Mouse (Mus musculus) hindbrain, embryonic 14.5 days (tissue): ENCODE results near the gene Smyd5. TPM values are rescaled to one million over a fixed set of nuclear protein-coding genes. Genes with fewer than 3 reads are reported as not detected.

Experiments
- ATAC-seq: fragments of 200-750 bp; cut with Nextera tagmentation; 2 replicates; pipeline ENCODE4 v1.8.0; 2017; ENCODE audit warnings: moderate number of reproducible peaks, mild to moderate bottlenecking, moderate TSS enrichment, moderate library complexity; ENCODE audit not compliant: low FRiP score
- DNase-seq: peaks from one replicate; pipeline ENCODE4 v3.0.0-alpha.2; 2015; ENCODE audit warnings: low spot score
- H3K27ac ChIP-seq: fragments of 300-500 bp; sonication (generic); 2 replicates; pipeline ENCODE4 v1.5.1; 2014; ENCODE audit warnings: mild to moderate bottlenecking, moderate library complexity
- H3K27me3 ChIP-seq: fragments of 300-500 bp; sonication (generic); 2 replicates; pipeline ENCODE4 v1.6.1; 2014; ENCODE audit warnings: mild to moderate bottlenecking, low read length, mixed read lengths; ENCODE audit not compliant: control insufficient read depth, insufficient read depth
- H3K36me3 ChIP-seq: fragments of 300-500 bp; sonication (generic); replicated peaks from 2 replicates; pipeline ENCODE4 v1.6.1; 2014; ENCODE audit not compliant: control insufficient read depth, insufficient read depth
- H3K4me1 ChIP-seq: fragments of 300-500 bp; sonication (generic); replicated peaks from 2 replicates; pipeline ENCODE4 v1.6.1; 2014; ENCODE audit warnings: antibody characterized with exemption, low read length, mixed read lengths; ENCODE audit not compliant: control insufficient read depth, insufficient read depth
- H3K4me2 ChIP-seq: fragments of 300-500 bp; sonication (generic); replicated peaks from 2 replicates; pipeline ENCODE4 v1.6.1; 2014; ENCODE audit warnings: mild to moderate bottlenecking, moderate library complexity
- H3K4me3 ChIP-seq: fragments of 300-500 bp; sonication (generic); replicated peaks from 2 replicates; pipeline ENCODE4 v1.5.1; 2014; ENCODE audit warnings: mild to moderate bottlenecking, low read length
- H3K9ac ChIP-seq: fragments of 300-500 bp; sonication (generic); 2 replicates; pipeline ENCODE4 v1.6.1; 2014
- H3K9me3 ChIP-seq: fragments of 300-500 bp; sonication (generic); 2 replicates; pipeline ENCODE4 v1.6.1; 2016; ENCODE audit warnings: low read length; ENCODE audit not compliant: control insufficient read depth
- WGBS: fragments of 180-500 bp; shearing (Covaris S2); extraction: QIAGEN DNeasy Blood & Tissue Kit; methylation state at CpG from one replicate; pipeline ENCODE4 v1.1.7; 2014; 5-methylcytosine and 5-hydroxymethylcytosine counted together
- polyA plus RNA-seq: library from polyadenylated mRNA; unstranded; fragments of >200 nt; fragmentation: Nextera tagmentation; extraction: Ambion mirVana; gene quantifications from 2 replicates; pipeline ENCODE4 v1.2.1, GENCODE M21; 2014

Gene Smyd5
- polyA plus RNA-seq, 1 experiment from 2014 or later, result 58.8 TPM

- no peak overlapping the region for H3K4me2 ChIP-seq
- H3K27ac ChIP-seq, result no peak overlapping the region
- no peaks in the 10 kb centered on the region for H3K9me3 ChIP-seq
- no peak for DNase-seq
- peaks cover 23% of the 10 kb centered on the region for H3K27me3 ChIP-seq
- peaks cover 11% of the 10 kb centered on the region for H3K4me1 ChIP-seq
- no peak for ATAC-seq
- H3K9ac ChIP-seq, result no peak overlapping the region
- peaks cover 24% of the 10 kb centered on the region for H3K36me3 ChIP-seq
- WGBS, result 83% methylated on average over 5 of the region's 5 CpGs
- no peak overlapping the region for H3K4me3 ChIP-seq
Observed at GRCm38 (mm10) chr6:85479979-85480378, 48.2 kb downstream of the Smyd5 start.

DNA sequence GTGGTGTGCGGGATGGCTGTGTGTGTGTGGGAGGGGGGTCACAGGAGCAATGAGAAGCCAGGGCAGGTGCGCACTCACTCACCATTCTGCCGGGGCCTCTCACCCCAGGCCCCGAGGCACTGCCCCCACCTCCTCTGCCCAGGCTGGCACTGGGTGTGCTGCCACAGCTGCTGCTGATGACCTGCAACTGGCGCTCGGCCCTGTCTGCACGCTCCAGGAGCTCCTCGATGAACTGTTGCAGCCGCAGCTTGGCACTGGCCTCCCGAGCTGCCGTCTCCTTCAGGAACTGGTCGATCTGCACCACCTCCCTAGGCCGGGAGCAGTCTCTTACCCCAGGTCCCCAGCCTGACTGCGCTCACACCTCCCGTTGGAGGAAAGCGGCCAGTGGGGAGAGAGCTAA lies 48.9 kb downstream of the Smyd5 start:
- Histone ChIP-seq H3K9me3 (no peaks in the 10 kb centered on the region), H3K9ac (no peak overlapping the region), H3K36me3 (peaks cover 17% of the 10 kb centered on the region), H3K4me2 (no peak overlapping the region), H3K27me3 (peaks cover 30% of the 10 kb centered on the region), H3K27ac (no peak overlapping the region), H3K4me1 (peaks cover 11% of the 10 kb centered on the region), H3K4me3 (no peak overlapping the region)
- ATAC-seq (peak; percentile 35; the same call in 1 of the 2 replicates), DNase-seq (no peak)
- 59% methylated on average over 16 of the region's 16 CpGs for WGBS

GRCm38 (mm10) chr6:85483843-85484721 lies 52.3 kb downstream of the Smyd5 start:
- Histone ChIP-seq H3K4me2 (peak overlapping the region; percentile 51), H3K4me3 (peak overlapping the region; percentile 32), H3K27me3 (peaks cover 45% of the 10 kb centered on the region), H3K9ac (peak overlapping the region; percentile 45), H3K9me3 (no peaks in the 10 kb centered on the region), H3K27ac (no peak overlapping the region), H3K36me3 (peaks cover 9% of the 10 kb centered on the region; the same call in 1 of the 2 replicates), H3K4me1 (peaks cover 11% of the 10 kb centered on the region)
- 3% methylated on average over 92 of the region's 92 CpGs for WGBS
- no peak for DNase-seq
- 0 out of 2 replicates have a peak, but pooled peaks have one; percentile 32 for ATAC-seq

- DNase-seq (no peak), ATAC-seq (no peak)
- 62% methylated on average over 2 of the region's 2 CpGs for WGBS
- Histone ChIP-seq H3K4me1 (peaks cover 11% of the 10 kb centered on the region), H3K27ac (no peak overlapping the region), H3K9ac (no peak overlapping the region), H3K4me3 (no peak overlapping the region), H3K36me3 (no peaks in the 10 kb centered on the region), H3K4me2 (no peak overlapping the region), H3K9me3 (no peaks in the 10 kb centered on the region), H3K27me3 (peaks cover 45% of the 10 kb centered on the region)
Observed at GRCm38 (mm10) chr6:85485738-85486137, 53.9 kb downstream of the Smyd5 start.

- DNase-seq (no peak), ATAC-seq (no peak)
- 22% methylated on average over 4 of the region's 4 CpGs for WGBS
Observed at GRCm38 (mm10) chr6:85488510-85488909, 56.7 kb downstream of the Smyd5 start.

GRCm38 (mm10) chr6:85489717-85490116 lies 57.9 kb downstream of the Smyd5 start:
- no peaks in the 10 kb centered on the region for H3K36me3 ChIP-seq
- DNase-seq (no peak), ATAC-seq (no peak)
- H3K4me2 ChIP-seq, result no peak overlapping the region
- H3K27ac ChIP-seq, result no peak overlapping the region
- no peak overlapping the region for H3K4me3 ChIP-seq
- H3K9ac ChIP-seq, result no peak overlapping the region
- no peaks in the 10 kb centered on the region for H3K9me3 ChIP-seq
- 81% methylated on average over 3 of the region's 3 CpGs for WGBS
- peaks cover 25% of the 10 kb centered on the region for H3K27me3 ChIP-seq
- peaks cover 2% of the 10 kb centered on the region for H3K4me1 ChIP-seq

More at GRCm38 (mm10) chr6:85488510-85488909, 56.7 kb downstream of the Smyd5 start:
- peaks cover 11% of the 10 kb centered on the region for H3K4me1 ChIP-seq
- peaks cover 37% of the 10 kb centered on the region for H3K27me3 ChIP-seq
- no peaks in the 10 kb centered on the region for H3K36me3 ChIP-seq
- H3K27ac ChIP-seq, result no peak overlapping the region
- no peak overlapping the region for H3K9ac ChIP-seq
- H3K4me3 ChIP-seq, result no peak overlapping the region
- no peaks in the 10 kb centered on the region for H3K9me3 ChIP-seq
- no peak overlapping the region for H3K4me2 ChIP-seq

- no peaks in the 10 kb centered on the region for H3K9me3 ChIP-seq
- DNase-seq (no peak), ATAC-seq (no peak)
- no peaks in the 10 kb centered on the region for H3K4me1 ChIP-seq
- no peak overlapping the region for H3K4me3 ChIP-seq
- 84% methylated on average over 4 of the region's 4 CpGs for WGBS
- H3K27me3 ChIP-seq, result peaks cover 20% of the 10 kb centered on the region
- H3K9ac ChIP-seq, result no peak overlapping the region
- H3K27ac ChIP-seq, result no peak overlapping the region
- H3K4me2 ChIP-seq, result no peak overlapping the region
- no peaks in the 10 kb centered on the region for H3K36me3 ChIP-seq
Observed at GRCm38 (mm10) chr6:85490252-85490651, 58.5 kb downstream of the Smyd5 start.

DNA sequence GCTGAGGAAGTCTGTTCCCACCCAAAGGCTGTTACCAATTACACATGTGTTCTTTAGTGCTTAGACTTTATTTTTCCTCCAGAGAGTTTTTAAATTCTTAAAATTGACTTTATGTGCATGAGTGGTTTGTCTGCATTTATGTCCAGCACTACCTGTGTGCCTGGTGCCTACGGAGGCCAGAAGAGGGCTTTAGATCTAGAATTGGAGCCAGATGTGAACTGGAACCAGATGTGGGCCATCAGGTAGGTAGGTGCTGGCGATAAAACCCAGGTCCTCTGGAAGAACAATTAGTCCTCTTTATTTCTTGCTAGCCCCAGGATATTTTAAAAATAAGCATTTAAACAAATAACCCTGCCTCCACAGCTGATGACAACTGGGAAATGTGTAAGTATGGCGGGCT lies 59.8 kb downstream of the Smyd5 start:
- WGBS, result 94% methylated on average over 3 of the region's 3 CpGs
- no peak overlapping the region for H3K4me2 ChIP-seq
- DNase-seq (no peak), ATAC-seq (no peak)
- H3K27ac ChIP-seq, result no peak overlapping the region
- H3K9ac ChIP-seq, result no peak overlapping the region
- no peak overlapping the region for H3K4me3 ChIP-seq
- H3K4me1 ChIP-seq, result no peaks in the 10 kb centered on the region
- H3K36me3 ChIP-seq, result no peaks in the 10 kb centered on the region
- H3K9me3 ChIP-seq, result no peaks in the 10 kb centered on the region
- H3K27me3 ChIP-seq, result peaks cover 6% of the 10 kb centered on the region
